Mouse (Mus musculus): ENCODE data around the gene Tbrg1. TPM values are rescaled to one million over a fixed set of nuclear protein-coding genes. Genes with fewer than 3 reads are reported as not detected.

The Tbrg1 gene
- 113 and 126 TPM in 2 replicates for polyA plus RNA-seq (2014; fragmentation: Nextera tagmentation; extraction: Ambion mirVana)

DNA sequence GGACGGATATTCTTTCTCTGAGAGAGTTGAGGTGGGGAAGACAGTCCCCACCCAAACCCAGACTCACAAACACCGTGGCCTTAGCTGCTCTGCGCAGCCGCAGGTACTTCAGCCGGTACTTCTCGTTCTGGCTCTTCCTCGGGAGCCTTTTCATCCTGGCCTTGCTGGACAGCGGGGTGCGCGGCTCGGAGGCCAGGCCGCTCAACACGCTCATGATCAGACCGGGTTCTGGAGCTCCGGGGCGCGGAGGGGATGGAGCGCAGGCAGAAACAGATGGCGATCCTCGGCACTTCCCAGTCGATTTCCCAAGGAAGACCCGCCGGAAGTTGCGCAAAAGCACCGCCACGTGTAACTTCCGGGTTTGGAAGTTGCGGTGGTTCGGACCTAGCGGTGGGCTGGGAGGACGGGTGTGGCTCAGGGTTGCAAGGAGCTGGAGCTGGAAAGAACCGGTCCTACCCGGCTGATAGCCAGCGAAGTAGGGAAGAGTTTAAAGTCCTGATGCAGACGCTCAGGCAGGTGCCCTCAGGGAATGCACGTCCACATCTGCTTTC is at the start of gene Tbrg1:
Gene Tbrg1, minus strand, starts transcription at position 382 of the 551 bp plus-strand sequence.
- Histone ChIP-seq H3K9ac (ENCODE audit: low read length) (peak within 1 kb of the TSS; percentile 86), H3K9me3 (ENCODE audit: control insufficient read depth, low read length) (no peaks in the 10 kb centered on the region), H3K27ac (replicated peaks in 1 of 2; ENCODE audit: control insufficient read depth in 1 of 2, insufficient read depth in 1 of 2, low read depth in 2 of 2, low read length in 2 of 2) (peak within 1 kb of the TSS; percentile 79 to 88), H3K27me3 (ENCODE audit: control insufficient read depth, insufficient read depth, low read length) (no peaks in the 10 kb centered on the region), H3K4me3 (ENCODE audit: control insufficient read depth in 1 of 2, insufficient read depth in 1 of 2, low read depth in 1 of 2, low read length in 2 of 2) (peak within 1 kb of the TSS; percentile 64 to 83), H3K4me2 (ENCODE audit: low read length) (peak within 1 kb of the TSS; percentile 92), H3K4me1 (ENCODE audit: control insufficient read depth in 2 of 2, insufficient read depth in 2 of 2, low read length in 2 of 2) (peaks cover 2 to 11% of the 10 kb centered on the region in 2 experiments), H3K36me3 (ENCODE audit: control insufficient read depth, insufficient read depth, low read length) (peaks cover 30% of the 10 kb centered on the region)
- ATAC-seq (ENCODE audit: insufficient number of reproducible peaks, insufficient read depth, low FRiP score, low read depth), result peak; percentile 78
- under 1% methylated on average over 36 of the region's 36 CpGs for WGBS

DNA sequence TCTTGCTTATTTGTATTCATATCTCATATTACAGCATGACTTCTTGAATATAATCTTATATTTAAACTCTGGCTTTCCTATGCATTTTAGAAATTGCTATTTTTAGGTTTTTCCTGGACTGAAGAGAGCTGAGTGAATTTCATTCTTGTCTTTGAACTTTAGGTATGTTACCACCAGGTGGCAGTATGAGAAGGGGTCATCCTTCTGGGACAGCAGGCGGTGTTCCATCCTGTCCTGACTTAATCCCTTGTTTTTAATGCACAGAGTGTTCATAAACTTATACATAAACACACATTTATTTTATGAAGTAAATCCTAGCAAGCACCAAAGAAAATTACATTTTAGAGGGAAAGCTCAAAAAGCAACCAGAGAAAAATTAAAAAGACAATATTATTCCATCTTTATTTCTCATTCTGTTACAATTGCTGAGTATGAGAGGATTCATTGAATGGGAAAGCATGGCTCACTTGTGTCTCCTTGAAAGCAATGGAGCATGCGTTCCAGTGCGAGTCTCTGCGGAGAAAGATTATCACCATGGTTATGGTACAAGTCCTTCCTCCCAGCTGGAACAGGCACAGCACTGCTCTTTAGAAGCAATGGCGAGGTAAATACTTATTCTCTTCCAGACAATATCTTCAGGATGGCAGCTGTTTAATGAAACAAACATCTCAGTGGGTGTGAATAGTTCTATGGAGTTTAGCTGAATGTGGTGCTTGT is 33.0 kb upstream of the Tbrg1 start:
- ATAC-seq (ENCODE audit: insufficient number of reproducible peaks, insufficient read depth, low FRiP score, low read depth), result no peak
- Histone ChIP-seq H3K4me3 (ENCODE audit: control insufficient read depth in 1 of 2, insufficient read depth in 1 of 2, low read depth in 1 of 2, low read length in 2 of 2) (no peak overlapping the region), H3K4me1 (ENCODE audit: control insufficient read depth in 2 of 2, insufficient read depth in 2 of 2, low read length in 2 of 2) (no peaks in the 10 kb centered on the region), H3K4me2 (ENCODE audit: low read length) (no peak overlapping the region), H3K9ac (ENCODE audit: low read length) (no peak overlapping the region), H3K36me3 (ENCODE audit: control insufficient read depth, insufficient read depth, low read length) (no peaks in the 10 kb centered on the region), H3K9me3 (ENCODE audit: control insufficient read depth, low read length) (no peaks in the 10 kb centered on the region), H3K27me3 (ENCODE audit: control insufficient read depth, insufficient read depth, low read length) (no peaks in the 10 kb centered on the region), H3K27ac (replicated peaks in 1 of 2; ENCODE audit: control insufficient read depth in 1 of 2, insufficient read depth in 1 of 2, low read depth in 2 of 2, low read length in 2 of 2) (no peak overlapping the region)
- WGBS, result 49% methylated on average over 5 of the region's 5 CpGs

DNA sequence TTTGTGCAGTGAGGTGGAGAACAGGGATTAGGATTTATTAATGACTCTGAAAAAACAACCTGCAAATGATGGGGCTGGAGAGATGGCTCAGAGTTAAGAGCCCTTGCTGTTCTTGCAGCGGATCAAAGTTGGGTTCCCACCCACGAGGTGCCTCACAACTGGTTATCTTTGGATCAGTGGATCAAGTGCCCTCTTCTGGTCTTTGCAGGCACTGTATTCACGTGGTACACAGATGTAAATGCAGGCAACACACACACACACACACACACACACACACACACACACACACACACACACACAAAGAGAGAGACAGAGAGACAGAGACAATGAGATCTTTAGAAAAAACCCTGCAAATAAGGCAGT is 30.8 kb upstream of the Tbrg1 start:
- H3K9me3 ChIP-seq (ENCODE audit: control insufficient read depth, low read length), result no peaks in the 10 kb centered on the region
- WGBS, result 33% methylated on average over 3 of the region's 3 CpGs
- H3K4me3 ChIP-seq (ENCODE audit: control insufficient read depth in 1 of 2, insufficient read depth in 1 of 2, low read depth in 1 of 2, low read length in 2 of 2), result no peak overlapping the region
- H3K4me1 ChIP-seq (ENCODE audit: control insufficient read depth in 2 of 2, insufficient read depth in 2 of 2, low read length in 2 of 2), result no peaks in the 10 kb centered on the region
- H3K9ac ChIP-seq (ENCODE audit: low read length), result no peak overlapping the region
- no peak overlapping the region for H3K27ac ChIP-seq (replicated peaks in 1 of 2; ENCODE audit: control insufficient read depth in 1 of 2, insufficient read depth in 1 of 2, low read depth in 2 of 2, low read length in 2 of 2)
- no peak overlapping the region for H3K4me2 ChIP-seq (ENCODE audit: low read length)
- no peak for ATAC-seq (ENCODE audit: insufficient number of reproducible peaks, insufficient read depth, low FRiP score, low read depth)
- H3K27me3 ChIP-seq (ENCODE audit: control insufficient read depth, insufficient read depth, low read length), result no peaks in the 10 kb centered on the region
- no peaks in the 10 kb centered on the region for H3K36me3 ChIP-seq (ENCODE audit: control insufficient read depth, insufficient read depth, low read length)

DNA sequence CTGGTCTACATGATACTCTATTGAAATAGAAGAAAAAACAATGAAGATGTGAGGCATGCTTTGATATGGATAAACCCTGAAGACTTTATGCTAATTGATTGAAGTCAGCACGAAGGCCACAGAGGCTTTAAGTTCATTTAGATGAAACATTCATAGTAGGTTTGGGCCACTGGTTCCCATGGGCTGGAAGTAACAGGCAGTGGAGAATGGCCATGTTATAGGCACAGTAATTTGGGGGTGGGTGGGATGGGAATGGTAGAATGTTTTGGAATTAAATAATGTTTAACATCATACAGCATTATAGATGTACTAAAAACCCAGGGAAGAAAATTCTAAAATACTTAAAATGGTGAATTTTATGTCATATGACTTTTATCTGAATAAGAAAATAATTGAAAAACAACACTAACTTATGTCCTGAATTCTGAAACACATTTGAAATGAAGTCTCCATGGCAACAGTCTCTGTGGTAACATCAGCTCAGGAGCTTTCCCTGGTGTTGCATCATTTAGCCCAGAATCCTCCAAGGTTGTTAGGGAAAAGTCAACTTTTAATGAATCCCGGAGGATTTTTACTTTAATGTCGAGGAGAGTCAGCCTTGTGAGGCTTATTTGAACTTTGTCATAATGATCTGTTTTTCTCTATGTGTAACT is 30.3 kb upstream of the Tbrg1 start:
- Histone ChIP-seq H3K4me3 (ENCODE audit: control insufficient read depth in 1 of 2, insufficient read depth in 1 of 2, low read depth in 1 of 2, low read length in 2 of 2) (no peak overlapping the region), H3K4me2 (ENCODE audit: low read length) (no peak overlapping the region), H3K27me3 (ENCODE audit: control insufficient read depth, insufficient read depth, low read length) (no peaks in the 10 kb centered on the region), H3K36me3 (ENCODE audit: control insufficient read depth, insufficient read depth, low read length) (no peaks in the 10 kb centered on the region), H3K27ac (replicated peaks in 1 of 2; ENCODE audit: control insufficient read depth in 1 of 2, insufficient read depth in 1 of 2, low read depth in 2 of 2, low read length in 2 of 2) (no peak overlapping the region), H3K4me1 (ENCODE audit: control insufficient read depth in 2 of 2, insufficient read depth in 2 of 2, low read length in 2 of 2) (no peaks in the 10 kb centered on the region), H3K9me3 (ENCODE audit: control insufficient read depth, low read length) (no peaks in the 10 kb centered on the region), H3K9ac (ENCODE audit: low read length) (no peak overlapping the region)
- 78% methylated on average over 3 of the region's 3 CpGs for WGBS
- ATAC-seq (ENCODE audit: insufficient number of reproducible peaks, insufficient read depth, low FRiP score, low read depth), result no peak

DNA sequence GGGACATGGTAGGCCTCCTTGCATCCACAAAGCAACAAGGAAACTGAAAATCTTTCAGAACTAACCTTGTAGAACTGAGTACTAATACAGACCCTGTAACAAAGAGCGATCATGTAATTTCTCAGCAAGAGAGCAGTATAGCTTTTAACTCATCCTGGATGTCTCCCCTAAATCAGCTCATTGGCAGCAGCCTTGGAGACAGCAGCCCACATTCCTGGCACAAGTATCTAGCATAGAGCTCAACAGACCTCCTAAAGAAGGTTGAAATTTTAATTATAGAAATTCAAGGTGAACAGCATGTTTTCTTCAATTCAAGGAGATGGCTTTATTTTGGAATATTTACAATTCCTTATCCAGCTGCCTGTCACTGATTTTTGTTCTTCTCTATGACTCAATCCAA is 24.0 kb upstream of the Tbrg1 start:
- Histone ChIP-seq H3K36me3 (ENCODE audit: control insufficient read depth, insufficient read depth, low read length) (no peaks in the 10 kb centered on the region), H3K4me2 (ENCODE audit: low read length) (no peak overlapping the region), H3K4me3 (ENCODE audit: control insufficient read depth in 1 of 2, insufficient read depth in 1 of 2, low read depth in 1 of 2, low read length in 2 of 2) (no peak overlapping the region), H3K4me1 (ENCODE audit: control insufficient read depth in 2 of 2, insufficient read depth in 2 of 2, low read length in 2 of 2) (no peaks in the 10 kb centered on the region), H3K9me3 (ENCODE audit: control insufficient read depth, low read length) (no peaks in the 10 kb centered on the region), H3K27me3 (ENCODE audit: control insufficient read depth, insufficient read depth, low read length) (no peaks in the 10 kb centered on the region), H3K9ac (ENCODE audit: low read length) (no peak overlapping the region), H3K27ac (replicated peaks in 1 of 2; ENCODE audit: control insufficient read depth in 1 of 2, insufficient read depth in 1 of 2, low read depth in 2 of 2, low read length in 2 of 2) (no peak overlapping the region)
- ATAC-seq (ENCODE audit: insufficient number of reproducible peaks, insufficient read depth, low FRiP score, low read depth), result no peak
- 96% methylated on average over 1 of the region's 1 CpGs for WGBS

DNA sequence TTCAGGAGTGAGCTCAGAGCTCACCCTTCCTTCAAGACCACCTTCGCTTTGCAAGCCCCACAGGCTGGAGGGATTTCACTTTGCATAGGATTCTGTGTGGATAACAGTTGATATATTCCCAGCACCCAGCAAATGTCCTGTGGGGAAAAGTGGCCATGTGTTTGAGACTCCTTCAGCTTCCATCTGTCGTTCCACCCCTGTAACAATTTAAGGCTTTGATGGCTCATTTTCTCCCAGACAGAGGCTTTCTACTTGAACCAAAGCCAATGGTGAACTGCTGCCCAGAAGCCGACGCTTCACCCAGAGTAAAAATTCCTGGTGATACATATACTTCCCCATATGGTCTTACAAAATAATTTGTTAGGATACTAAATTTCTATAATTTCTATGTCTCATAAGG is 18.2 kb upstream of the Tbrg1 start:
- Histone ChIP-seq H3K4me1 (ENCODE audit: control insufficient read depth in 2 of 2, insufficient read depth in 2 of 2, low read length in 2 of 2) (no peaks in the 10 kb centered on the region), H3K4me2 (ENCODE audit: low read length) (no peak overlapping the region), H3K9me3 (ENCODE audit: control insufficient read depth, low read length) (0 out of 2 replicates have a peak, but pooled peaks cover 3% of the 10 kb centered on the region), H3K36me3 (ENCODE audit: control insufficient read depth, insufficient read depth, low read length) (no peaks in the 10 kb centered on the region), H3K27ac (replicated peaks in 1 of 2; ENCODE audit: control insufficient read depth in 1 of 2, insufficient read depth in 1 of 2, low read depth in 2 of 2, low read length in 2 of 2) (no peak overlapping the region), H3K9ac (ENCODE audit: low read length) (no peak overlapping the region), H3K4me3 (ENCODE audit: control insufficient read depth in 1 of 2, insufficient read depth in 1 of 2, low read depth in 1 of 2, low read length in 2 of 2) (no peak overlapping the region), H3K27me3 (ENCODE audit: control insufficient read depth, insufficient read depth, low read length) (no peaks in the 10 kb centered on the region)
- ATAC-seq (ENCODE audit: insufficient number of reproducible peaks, insufficient read depth, low FRiP score, low read depth), result no peak
- 83% methylated on average over 4 of the region's 4 CpGs for WGBS

DNA sequence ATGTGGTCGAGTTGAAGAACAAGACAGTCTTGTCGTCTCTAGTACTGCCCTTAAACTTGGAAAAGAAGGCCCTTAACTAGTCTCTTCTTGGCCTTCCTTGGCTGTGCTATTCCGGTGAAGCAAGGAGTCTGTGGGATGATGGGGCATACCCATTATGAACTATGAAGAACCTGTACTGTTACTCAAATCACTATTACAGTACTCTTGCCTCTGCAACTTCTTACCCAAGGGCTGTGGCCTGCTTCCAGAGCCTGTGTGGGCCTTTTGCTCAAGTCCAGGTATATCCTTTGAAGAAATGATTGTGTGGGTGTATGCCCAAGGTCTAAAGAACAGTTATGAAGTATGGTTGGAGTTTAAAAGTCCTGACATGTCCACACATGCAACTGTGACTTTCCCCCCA is 13.1 kb upstream of the Tbrg1 start:
- H3K4me2 ChIP-seq (ENCODE audit: low read length), result no peak overlapping the region
- no peaks in the 10 kb centered on the region for H3K36me3 ChIP-seq (ENCODE audit: control insufficient read depth, insufficient read depth, low read length)
- ATAC-seq (ENCODE audit: insufficient number of reproducible peaks, insufficient read depth, low FRiP score, low read depth), result no peak
- no peaks in the 10 kb centered on the region for H3K27me3 ChIP-seq (ENCODE audit: control insufficient read depth, insufficient read depth, low read length)
- no peak overlapping the region for H3K9ac ChIP-seq (ENCODE audit: low read length)
- no peak overlapping the region for H3K4me3 ChIP-seq (ENCODE audit: control insufficient read depth in 1 of 2, insufficient read depth in 1 of 2, low read depth in 1 of 2, low read length in 2 of 2)
- H3K4me1 ChIP-seq (ENCODE audit: control insufficient read depth in 2 of 2, insufficient read depth in 2 of 2, low read length in 2 of 2), result peaks cover 0 to 6% of the 10 kb centered on the region in 2 experiments; a peak in 2 of 4 replicates
- H3K9me3 ChIP-seq (ENCODE audit: control insufficient read depth, low read length), result 0 out of 2 replicates have a peak, but pooled peaks cover 3% of the 10 kb centered on the region
- H3K27ac ChIP-seq (replicated peaks in 1 of 2; ENCODE audit: control insufficient read depth in 1 of 2, insufficient read depth in 1 of 2, low read depth in 2 of 2, low read length in 2 of 2), result no peak overlapping the region
- WGBS, result 81% methylated on average over 3 of the region's 3 CpGs

All from heart, embryonic 14.5 days (tissue).